Mouse (Mus musculus) induced T-regulatory cell, adult 2 months (primary cell): ENCODE measurements around the gene Kctd21.
A peak's percentile ranks its signal among the peaks of the same experiment; 100 is the strongest.

Source experiments
- DNase-seq: peaks from one replicate; pipeline ENCODE4 v3.0.0-alpha.2; 2012; ENCODE audit warnings: low read depth

Gene Kctd21

GRCm38 (mm10) chr7:97331726-97332666, at the start of gene Kctd21, which contains the start of gene Usp35:
Kctd21 (plus strand) TSS chr7:97332327.
Usp35 (minus strand) TSS chr7:97332020.
- DNase-seq: peak; percentile 96

DNA sequence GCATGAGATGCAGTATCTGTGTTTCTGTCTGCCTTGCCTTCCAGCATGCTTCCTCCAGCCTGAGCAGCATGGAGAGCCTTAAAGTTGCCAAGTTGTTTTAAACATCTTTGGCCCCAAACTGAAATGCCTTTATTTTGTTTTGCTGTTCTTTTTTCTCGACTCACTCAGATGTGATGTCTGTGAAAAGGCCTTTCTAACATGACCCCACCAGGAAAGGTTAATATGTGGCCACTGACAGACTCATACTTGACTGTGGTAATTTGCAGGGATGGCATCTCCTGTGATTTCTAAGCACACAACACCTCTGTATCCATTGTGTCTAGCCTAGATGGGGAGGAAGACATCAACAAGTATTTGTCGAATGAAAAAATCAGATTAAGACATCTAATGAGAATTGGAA, 35.1 kb upstream of the Kctd21 start:
- DNase-seq: no peak

DNA sequence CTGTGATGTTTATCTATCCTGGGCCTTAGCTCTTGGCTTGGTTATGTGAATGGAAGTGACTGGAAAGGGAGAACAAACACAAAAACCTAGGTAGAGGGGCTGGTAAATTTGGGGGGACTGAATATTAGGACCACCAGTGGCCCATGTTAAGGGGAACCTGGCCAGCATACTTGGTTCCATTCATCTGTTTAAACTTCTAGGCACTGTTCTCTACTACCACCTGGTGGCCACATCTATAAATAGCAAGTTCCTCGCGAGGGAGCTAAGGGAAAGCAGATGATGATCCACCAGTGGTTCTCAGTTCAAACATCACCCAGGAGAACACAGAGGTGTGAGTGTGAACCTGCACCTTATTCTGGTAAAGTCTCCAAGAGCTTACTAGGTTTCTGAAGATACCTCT, 34.7 kb upstream of the Kctd21 start:
- DNase-seq: peak; percentile 72

DNA sequence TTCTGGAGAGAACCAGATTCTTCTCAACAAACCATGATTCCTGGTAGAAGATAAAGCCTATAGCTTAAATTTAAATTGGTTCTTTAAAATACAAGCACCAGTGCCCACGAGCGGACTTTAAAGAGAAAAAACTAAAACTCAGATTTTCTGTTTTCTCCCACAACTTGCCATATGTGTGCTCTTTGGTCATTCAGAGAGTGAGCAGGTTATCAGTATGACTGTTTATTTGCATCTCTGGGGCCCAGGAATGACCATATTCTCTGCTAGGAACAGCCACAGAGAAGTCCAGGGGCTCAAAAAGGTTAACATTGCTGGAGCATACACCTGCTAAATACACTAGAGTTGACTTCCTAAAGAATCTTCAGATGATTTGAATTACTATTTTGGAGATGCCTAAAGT, 33.8 kb upstream of the Kctd21 start:
- no peak for DNase-seq

DNA sequence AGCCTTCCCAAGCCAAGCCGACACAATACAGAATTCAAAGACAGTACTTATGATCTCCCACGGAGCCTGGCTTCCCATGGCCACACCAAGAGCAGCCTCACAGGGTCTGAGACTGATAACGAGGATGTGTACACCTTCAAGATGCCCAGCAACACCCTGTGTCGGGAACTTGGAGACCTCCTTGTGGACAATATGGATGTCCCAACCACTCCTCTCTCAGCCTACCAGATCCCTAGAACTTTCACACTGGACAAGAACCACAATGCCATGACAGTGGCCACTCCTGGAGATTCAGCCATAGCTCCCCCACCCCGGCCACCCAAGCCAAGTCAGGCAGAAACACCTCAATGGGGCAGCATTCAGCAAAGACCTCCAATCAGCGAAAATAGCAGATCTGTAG, 33.2 kb upstream of the Kctd21 start:
- no peak for DNase-seq

DNA sequence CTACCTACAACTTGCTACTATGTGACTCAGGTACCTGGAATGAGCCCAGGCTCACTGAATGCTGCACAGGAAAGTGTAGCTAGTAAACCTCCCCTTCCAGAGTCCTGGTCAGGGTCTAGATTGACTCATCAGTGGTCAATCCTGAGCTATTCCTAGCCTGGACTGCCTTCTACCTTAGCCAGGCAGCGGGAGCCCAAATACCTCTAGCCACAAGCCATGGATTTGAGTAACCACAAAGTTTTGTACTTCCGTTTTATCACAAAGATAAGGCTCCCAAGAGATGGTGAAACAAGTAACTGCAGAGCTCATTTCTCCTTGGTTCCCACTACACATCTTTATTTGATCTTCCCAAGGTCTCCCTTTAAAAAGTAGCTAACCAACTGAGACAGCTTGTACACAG, 31.2 kb upstream of the Kctd21 start:
- DNase-seq: no peak

GRCm38 (mm10) chr7:97301321-97301720, 30.8 kb upstream of the Kctd21 start:
- DNase-seq: no peak

DNA sequence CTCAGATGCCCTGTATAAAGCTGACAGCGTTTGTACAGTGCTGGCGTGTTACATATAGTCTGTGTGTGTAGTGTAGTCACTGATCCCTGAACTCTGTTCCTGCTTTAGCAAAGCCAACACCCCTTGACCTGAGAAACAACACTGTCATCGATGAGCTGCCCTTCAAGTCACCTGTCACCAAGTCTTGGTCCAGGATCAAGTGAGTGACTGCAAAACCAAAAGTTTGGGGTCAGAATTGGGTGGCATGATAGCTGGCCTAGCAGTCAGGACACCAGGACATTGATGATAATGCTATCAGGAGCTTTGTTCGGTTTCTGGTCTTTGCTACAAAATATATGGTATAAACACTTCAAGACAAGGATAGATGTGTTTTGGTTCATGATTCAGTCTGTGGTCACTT, 29.9 kb upstream of the Kctd21 start:
- DNase-seq: no peak

DNA sequence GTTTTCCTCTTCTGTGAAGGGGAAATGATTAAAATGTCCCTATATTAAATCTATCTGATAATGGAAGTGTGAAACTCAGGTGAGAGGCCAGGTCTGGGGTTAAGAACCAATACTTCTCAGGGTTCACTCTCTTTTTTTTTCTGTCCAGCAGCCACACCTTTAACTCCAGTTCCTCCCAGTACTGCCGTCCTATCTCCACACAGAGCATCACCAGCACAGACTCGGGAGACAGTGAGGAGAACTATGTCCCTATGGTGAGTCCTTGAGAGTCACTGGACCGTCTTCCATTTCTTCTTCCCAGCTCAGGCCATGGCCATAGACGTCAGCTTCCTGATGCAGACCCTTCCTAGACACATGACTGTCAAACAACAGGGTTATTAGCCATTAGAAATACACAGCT, 29.3 kb upstream of the Kctd21 start:
- no peak for DNase-seq

DNA sequence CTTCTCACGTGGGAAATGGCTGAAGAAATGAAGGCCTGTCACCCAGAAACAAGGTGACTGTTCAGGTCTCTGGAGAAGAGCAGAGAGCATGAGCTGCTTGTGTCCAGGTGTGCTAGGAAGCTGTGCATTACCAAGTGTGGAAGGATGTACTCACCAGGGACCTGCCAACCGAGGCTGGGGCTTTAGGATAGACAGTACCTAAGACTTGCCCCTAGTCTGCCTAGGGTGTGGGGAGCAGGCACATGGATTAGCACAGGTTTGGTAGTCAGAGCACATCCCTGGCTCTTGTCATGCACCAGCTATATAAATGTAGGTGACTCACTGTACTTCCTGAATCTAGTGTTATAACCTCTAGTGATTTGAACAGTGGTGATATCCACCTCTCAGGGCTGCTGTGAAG, 28.5 kb upstream of the Kctd21 start:
- no peak for DNase-seq

DNA sequence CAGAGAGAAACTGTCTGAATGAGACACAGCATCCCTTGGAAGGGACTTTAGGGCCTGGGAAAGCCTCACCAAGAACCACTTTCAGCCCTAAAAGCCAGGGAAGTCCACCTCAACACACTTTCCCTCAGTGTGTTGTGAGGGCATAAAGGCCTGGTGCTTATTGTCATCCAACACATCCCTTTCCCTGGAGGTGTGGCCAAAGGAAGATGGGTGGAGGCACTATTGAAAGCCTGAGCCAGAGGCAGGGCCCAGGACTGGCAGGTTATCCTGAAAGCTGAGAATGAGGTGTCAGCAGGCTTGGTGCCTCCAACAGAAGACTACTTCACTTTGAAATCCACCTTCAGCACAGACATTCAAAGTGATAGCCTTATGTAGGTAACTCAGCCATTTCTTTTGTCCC, 27.7 kb upstream of the Kctd21 start:
- no peak for DNase-seq

DNA sequence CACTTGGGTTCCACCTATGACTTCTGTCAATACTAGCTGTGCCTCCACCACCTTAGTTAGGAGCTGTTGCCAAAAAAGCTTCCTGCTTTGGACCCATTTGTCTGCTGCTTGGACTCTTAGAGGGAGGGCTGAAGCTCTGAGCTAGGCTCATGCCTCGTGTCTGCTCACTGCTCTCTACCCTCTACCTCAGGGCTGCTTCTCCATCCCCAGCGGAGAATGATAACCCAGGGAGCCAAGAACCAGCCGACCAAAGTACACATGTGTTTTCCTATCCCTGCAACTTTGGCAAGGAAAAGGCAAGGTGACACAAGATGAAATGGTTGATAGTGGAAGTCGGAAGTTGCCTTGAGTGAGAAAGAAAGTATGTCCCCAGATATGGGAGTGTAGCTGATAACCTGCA, 26.9 kb upstream of the Kctd21 start:
- DNase-seq: no peak

GRCm38 (mm10) chr7:97306813-97307212, 25.3 kb upstream of the Kctd21 start:
- no peak for DNase-seq

DNA sequence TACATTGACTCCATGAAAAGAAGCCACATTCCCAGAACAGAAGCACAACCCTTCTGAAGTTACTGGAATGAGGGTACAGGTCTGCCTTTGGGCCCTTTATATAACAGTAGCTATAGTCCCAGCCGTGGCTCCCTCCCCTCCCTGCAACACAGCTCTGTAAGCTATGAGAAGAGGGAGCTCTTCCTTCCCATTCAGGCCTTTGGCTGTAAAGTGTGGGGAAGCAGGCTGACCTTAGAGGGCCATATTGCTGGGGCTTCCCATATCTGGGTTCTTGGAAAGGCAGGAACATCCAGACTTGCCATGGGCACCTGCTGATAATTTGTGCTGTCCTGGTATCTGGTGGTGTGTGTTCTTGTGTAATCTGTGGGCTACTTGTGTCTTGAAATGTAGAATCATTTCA, 24.6 kb upstream of the Kctd21 start:
- no peak for DNase-seq

DNA sequence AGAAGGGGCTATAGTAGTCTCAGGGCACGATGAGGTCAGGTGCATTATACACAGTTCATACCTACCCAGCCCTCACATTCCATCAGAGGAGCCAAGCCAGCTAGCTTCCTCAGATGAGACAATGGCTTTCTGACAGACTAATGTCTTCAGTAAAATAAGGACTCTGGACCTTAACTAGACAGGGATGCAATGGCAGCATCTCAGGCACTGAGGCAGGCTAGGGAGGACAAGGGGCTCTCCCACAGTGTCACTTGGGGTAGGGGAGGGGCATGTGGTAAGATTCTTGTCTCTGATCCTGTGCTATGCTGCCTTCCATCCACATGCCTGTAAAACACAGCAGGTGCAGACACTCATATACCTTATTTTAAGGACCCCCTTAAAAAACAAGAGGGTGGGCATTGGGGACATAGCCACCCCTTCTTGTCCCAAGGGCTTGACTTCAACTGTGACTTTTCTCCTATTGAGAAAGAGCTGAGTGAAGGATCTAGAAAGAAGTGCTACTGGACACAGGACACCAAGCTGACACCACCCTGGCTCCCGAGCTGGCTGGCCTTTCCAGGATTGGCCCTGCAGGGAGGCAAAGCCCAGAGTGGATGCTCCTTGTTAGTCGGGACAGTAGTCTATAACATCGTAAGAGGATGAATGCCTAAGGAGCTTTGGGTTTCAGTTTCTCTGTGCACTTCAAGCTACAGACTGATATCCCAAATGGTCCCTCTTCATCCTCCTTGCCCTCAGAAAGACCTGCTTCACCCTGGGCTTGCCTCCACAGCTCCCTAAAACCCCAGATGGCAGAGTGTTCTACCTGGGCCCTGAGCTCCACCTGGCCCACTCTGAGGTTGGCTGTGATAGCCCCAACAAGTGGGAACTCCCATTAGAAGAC, 22.4 kb upstream of the Kctd21 start:
- no peak for DNase-seq

DNA sequence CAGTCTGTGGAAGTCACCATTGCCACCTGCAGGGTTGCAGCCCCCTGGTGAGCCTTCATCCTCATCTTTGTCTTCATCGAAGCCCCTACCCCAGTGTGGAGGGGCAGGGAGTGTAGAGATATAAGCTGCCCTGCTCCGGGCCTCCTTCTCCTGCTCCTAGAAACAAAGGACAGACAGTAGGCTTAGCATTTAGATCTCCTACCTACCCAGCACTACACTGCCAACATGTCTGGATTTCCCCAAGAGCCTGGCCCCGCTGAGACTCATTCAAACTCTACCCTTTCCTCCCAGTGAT, 21.8 kb upstream of the Kctd21 start:
- no peak for DNase-seq

DNA sequence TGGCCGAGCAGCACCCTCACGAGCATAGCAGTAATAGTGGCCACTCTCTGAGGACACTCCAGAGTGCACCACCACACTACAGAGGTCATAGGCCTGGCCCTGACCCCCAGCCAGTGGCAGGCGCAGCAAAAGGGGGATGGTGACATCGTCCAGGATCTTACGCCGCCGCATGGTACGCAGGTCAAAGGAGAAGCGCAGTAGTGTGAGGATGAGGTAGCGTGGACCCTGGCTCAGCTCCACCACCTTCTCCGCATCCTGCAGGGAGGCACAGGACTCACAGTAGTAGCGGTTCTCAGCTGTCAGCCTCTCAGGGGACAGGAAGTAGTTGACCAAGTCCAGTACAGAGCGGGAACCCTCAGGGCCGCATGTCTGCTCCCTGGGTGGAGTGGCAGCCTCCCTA, 20.5 kb upstream of the Kctd21 start:
- no peak for DNase-seq

GRCm38 (mm10) chr7:97312196-97312595, 19.9 kb upstream of the Kctd21 start:
- DNase-seq: no peak

DNA sequence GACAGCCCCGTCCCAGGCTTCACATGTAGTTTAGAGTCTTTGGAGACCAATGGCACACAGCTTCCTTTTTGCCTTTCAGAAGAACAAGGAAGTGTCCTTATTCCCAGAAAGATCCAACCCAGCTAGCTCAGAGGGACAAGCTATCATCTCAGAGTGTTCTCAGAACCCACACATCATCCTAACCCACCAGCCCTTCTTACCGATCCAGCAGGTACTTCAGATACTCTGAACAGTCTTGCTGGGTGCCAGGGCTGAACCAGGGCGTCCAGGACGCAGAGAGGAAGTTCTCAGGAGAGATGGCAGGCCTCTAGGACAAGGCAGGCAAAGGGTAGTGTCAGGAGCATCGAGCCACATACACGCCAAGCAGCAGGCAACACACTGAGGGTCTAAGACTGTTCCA, 19.3 kb upstream of the Kctd21 start:
- DNase-seq: no peak

DNA sequence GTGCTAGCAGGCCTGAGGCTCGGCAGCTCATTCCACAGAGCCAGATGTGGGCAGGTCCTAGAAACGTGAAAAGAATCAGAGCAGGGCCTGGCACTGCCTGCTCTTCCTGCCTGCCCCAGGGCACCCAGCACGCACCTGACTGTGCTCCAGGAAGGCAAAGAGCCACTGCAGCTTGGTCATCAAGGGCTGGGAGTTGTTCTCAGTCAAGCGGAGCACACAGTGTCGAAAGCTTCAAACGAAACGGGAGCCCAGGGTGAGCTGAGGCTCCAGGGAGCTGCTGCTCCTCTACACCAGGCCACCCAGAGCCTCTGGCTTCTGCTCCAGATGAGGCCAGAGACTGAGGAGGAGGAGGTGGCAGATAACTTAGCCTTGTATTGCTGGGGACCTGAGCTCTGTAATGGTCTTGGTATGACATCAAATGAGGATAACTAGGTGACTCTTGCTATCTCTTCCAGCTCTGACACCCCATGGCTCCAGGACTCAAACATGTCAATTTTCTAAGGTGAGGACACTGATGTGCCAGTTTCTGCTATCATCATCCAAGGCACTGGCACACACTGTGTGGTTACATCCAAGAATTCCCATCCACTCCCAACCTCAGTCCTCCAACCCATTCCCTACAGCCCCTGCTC, 18.6 kb upstream of the Kctd21 start:
- no peak for DNase-seq

GRCm38 (mm10) chr7:97314646-97315045, 17.5 kb upstream of the Kctd21 start:
- DNase-seq: no peak

DNA sequence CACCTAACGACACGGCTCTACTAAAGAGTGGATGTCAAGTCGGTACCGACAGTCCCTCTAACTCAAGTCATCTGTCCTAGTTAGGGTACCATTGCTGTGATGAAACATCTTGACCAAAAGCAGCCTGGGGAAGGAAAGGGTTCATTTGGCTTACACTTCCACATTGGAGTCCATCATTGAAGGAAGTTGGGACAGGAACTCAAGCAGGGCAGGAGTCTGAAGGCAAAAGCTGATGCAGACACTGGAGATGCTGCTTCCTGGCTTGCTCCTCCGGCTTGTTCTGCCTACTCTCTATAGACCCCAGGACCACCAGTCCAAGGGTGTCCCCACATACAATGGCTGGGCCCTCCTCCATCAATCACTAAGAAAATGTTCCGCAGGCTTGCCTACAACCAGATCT, 16.5 kb upstream of the Kctd21 start:
- no peak for DNase-seq

- no peak for DNase-seq
Observed at GRCm38 (mm10) chr7:97317706-97318105, 14.4 kb upstream of the Kctd21 start.
